Mouse (Mus musculus): ENCODE results near the gene Ccdc160.

DNA sequence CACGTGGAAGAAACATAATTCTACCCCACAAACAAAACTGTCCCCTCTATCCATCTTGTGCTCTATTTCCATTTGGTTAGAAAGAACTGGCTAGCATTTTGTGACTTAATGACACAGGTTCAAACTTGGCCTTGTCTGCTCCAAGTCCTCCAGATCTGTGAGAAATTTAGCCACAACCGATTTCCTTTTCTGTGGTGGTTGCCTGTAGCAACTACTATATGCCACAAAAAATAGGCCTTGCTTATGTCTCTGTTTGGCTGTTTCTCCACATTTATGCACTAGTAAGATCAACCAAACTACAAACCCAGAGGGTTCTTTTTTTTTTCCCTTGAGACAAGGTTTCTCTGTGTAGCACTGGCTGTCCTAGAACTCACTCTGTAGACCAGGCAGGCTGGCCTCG lies 33.8 kb upstream of the Ccdc160 start:
- TF ChIP-seq CTCF (IDR thresholded peaks at IDR 0.05; ENCODE audit: low read depth), result no peak
- TF ChIP-seq EP300 (IDR thresholded peaks at IDR 0.05; ENCODE audit: low read depth), result no peak
